Mouse (Mus musculus): ENCODE results near the gene Sik2.

GRCm38 (mm10) chr9:50875470-50875869 lies 133.4 kb downstream of the Sik2 start:
- no peak for TF ChIP-seq GATA1 (IDR thresholded peaks at IDR 0.05; ENCODE audit: borderline replicate concordance, low read length)
- no peak for TF ChIP-seq FLI1 (IDR thresholded peaks at IDR 0.05; ENCODE audit: low read length)
